Mouse (Mus musculus) forebrain, embryonic 10.5 days (tissue): ENCODE results near the gene Coa3. TPM values are rescaled to one million over a fixed set of nuclear protein-coding genes. Genes with fewer than 3 reads are reported as not detected.
A peak's percentile ranks its signal among the peaks of the same experiment; 100 is the strongest.

ENCODE experiments used
- DNase-seq: peaks from one replicate; pipeline ENCODE4 v3.0.0-alpha.2; 2017; ENCODE audit warnings: low spot score; ENCODE audit errors: extremely low spot score
- H3K27ac ChIP-seq: fragments of 300-500 bp; sonication (generic); 2 replicates; pipeline ENCODE4 v1.5.1; 2016; ENCODE audit warnings: mild to moderate bottlenecking
- H3K27me3 ChIP-seq: fragments of 300-500 bp; sonication (generic); 2 replicates; pipeline ENCODE4 v1.6.1; 2016; ENCODE audit warnings: mild to moderate bottlenecking; ENCODE audit not compliant: poor library complexity, severe bottlenecking
- H3K36me3 ChIP-seq: fragments of 300-500 bp; sonication (generic); replicated peaks from 2 replicates; pipeline ENCODE4 v1.6.1; 2016; ENCODE audit warnings: mild to moderate bottlenecking, moderate library complexity
- H3K4me1 ChIP-seq: fragments of 300-500 bp; sonication (generic); 2 replicates; pipeline ENCODE4 v1.6.1; 2016
- H3K4me3 ChIP-seq: fragments of 300-500 bp; sonication (generic); 2 replicates; pipeline ENCODE4 v1.5.1; 2016; ENCODE audit warnings: mild to moderate bottlenecking, moderate library complexity
- H3K9me3 ChIP-seq: fragments of 300-500 bp; sonication (generic); 2 replicates; pipeline ENCODE4 v1.6.1; 2016; ENCODE audit warnings: mild to moderate bottlenecking, moderate library complexity
- WGBS: fragments of 180-500 bp; shearing (Covaris S2); methylation state at CpG from one replicate; pipeline ENCODE4 v1.1.7; 2016; 5-methylcytosine and 5-hydroxymethylcytosine counted together
- polyA plus RNA-seq: library from polyadenylated mRNA; unstranded; fragments of >200 nt; fragmentation: Nextera tagmentation; extraction: Ambion mirVana; gene quantifications from 2 replicates; pipeline ENCODE4 v1.2.1, GENCODE M21; 2016

Coa3 gene
- polyA plus RNA-seq, 1 experiment from 2014 or later = 186 TPM

DNA sequence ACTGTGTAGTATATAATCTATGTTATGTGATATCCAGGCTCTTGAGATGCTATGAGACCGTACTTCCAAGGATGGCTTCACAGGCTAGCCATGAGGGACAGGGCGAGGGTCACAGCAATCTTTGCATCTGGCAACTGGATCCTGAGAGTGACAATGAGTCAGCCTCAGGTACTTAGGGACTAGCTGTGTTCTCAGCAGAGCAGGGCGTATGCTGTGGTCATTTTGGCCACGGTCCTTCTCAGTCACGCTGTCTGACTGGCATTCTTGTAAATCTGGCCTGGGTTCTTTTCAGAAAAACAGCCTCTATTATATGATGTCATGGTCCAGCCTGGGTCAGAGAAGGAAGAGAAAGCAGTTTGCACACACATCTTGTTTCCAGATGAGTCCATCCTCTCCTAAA is 42.1 kb downstream of the Coa3 start:
- no peaks in the 10 kb centered on the region for H3K27me3 ChIP-seq
- no peaks in the 10 kb centered on the region for H3K36me3 ChIP-seq
- 91% methylated on average over 5 of the region's 5 CpGs for WGBS
- H3K4me1 ChIP-seq = peaks cover 14% of the 10 kb centered on the region
- no peaks in the 10 kb centered on the region for H3K9me3 ChIP-seq
- DNase-seq = no peak
- H3K27ac ChIP-seq = no peak overlapping the region
- no peak overlapping the region for H3K4me3 ChIP-seq

- Histone ChIP-seq H3K9me3 (no peaks in the 10 kb centered on the region), H3K4me1 (peaks cover 28% of the 10 kb centered on the region), H3K27ac (no peak overlapping the region), H3K27me3 (no peaks in the 10 kb centered on the region), H3K36me3 (no peaks in the 10 kb centered on the region), H3K4me3 (no peak overlapping the region)
- DNase-seq = no peak
Measured at GRCm38 (mm10) chr11:101235429-101235828, 43.5 kb downstream of the Coa3 start.

DNA sequence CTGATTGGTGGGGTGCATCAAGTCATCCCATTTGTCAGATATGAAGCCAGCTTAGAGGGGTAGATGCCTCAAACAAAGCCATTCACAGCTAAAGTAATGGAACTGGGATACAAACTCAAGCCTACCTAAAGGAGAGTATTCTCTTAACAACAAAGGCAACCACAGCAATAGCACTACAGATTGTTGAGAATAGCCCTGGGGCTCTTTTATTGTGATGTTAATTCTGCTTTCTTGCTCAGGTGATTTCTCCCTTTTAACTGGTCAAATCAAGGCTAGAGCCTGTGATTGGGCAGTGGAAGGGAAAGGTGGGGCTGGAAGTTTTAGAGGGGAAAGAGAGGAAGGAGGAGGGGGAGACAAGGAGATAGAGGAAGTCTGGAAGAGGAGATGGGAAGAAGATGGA is 44.8 kb downstream of the Coa3 start:
- Histone ChIP-seq H3K9me3 (no peaks in the 10 kb centered on the region), H3K36me3 (no peaks in the 10 kb centered on the region), H3K27me3 (no peaks in the 10 kb centered on the region), H3K4me1 (peaks cover 41% of the 10 kb centered on the region), H3K4me3 (no peak overlapping the region), H3K27ac (no peak overlapping the region)
- DNase-seq = no peak

- no peak overlapping the region for H3K4me3 ChIP-seq
- no peaks in the 10 kb centered on the region for H3K9me3 ChIP-seq
- H3K27me3 ChIP-seq = no peaks in the 10 kb centered on the region
- DNase-seq = no peak
- WGBS = 92% methylated on average over 1 of the region's 1 CpGs
- H3K4me1 ChIP-seq = peaks cover 42% of the 10 kb centered on the region
- H3K36me3 ChIP-seq = no peaks in the 10 kb centered on the region
- no peak overlapping the region for H3K27ac ChIP-seq
Measured at GRCm38 (mm10) chr11:101233240-101233639, 45.7 kb downstream of the Coa3 start.

- H3K27ac ChIP-seq = peak overlapping the region; percentile 79
- H3K4me3 ChIP-seq = no peak overlapping the region
- no peaks in the 10 kb centered on the region for H3K9me3 ChIP-seq
- 63% methylated on average over 6 of the region's 6 CpGs for WGBS
- no peaks in the 10 kb centered on the region for H3K36me3 ChIP-seq
- no peak for DNase-seq
- H3K27me3 ChIP-seq = no peaks in the 10 kb centered on the region
- peaks cover 35% of the 10 kb centered on the region for H3K4me1 ChIP-seq
Measured at GRCm38 (mm10) chr11:101232010-101232839, 46.7 kb downstream of the Coa3 start.

DNA sequence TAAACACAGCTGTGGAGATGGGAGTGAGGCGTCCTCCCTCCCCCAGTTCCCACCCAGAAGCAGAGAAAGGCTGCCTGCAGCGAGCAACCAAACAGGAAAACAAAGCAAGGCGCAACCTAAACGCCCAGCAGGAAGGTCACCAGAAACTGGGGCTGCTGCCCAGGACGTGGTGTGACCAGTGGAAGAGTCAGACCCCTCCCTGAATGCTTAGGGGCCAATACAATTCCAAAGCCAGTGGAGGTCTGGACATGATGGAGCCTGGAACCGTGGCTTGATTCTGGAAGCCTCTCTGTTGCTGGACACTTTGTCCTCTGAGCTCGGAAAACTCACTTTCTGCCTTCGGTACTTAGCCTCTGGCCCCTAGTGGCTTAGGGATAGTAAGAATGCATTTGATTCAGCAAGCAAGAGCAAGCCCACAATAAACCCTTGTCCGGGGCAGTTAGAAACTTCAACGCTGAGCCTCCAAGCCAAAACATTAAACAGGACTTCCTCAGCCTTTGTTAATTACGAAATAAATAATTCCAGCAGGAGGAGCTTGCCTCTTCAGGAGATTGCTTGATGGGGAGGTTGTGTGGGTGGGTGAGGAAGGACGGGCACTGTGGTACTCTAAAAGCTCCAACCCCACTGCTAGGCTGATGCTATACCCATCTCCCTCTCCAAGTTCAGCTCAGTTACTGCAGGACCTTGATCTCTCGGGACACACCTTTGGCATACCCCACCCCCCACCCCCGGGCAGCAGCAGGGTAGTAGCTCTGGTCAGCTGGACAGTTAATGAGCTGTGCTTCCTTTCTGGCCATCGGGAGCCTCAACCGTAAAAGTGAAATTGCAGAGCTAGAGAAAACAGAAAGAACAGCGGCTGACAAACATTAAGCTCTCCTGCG is 47.7 kb downstream of the Coa3 start:
- peaks cover 39% of the 10 kb centered on the region for H3K4me1 ChIP-seq
- WGBS = 11% methylated on average over 18 of the region's 18 CpGs
- no peaks in the 10 kb centered on the region for H3K27me3 ChIP-seq
- H3K36me3 ChIP-seq = no peaks in the 10 kb centered on the region
- peak overlapping the region; percentile 79 for H3K27ac ChIP-seq
- H3K4me3 ChIP-seq = peak overlapping the region; percentile 0
- no peaks in the 10 kb centered on the region for H3K9me3 ChIP-seq
- no peak for DNase-seq

GRCm38 (mm10) chr11:101230526-101230925 is 48.4 kb downstream of the Coa3 start:
- Histone ChIP-seq H3K4me1 (peaks cover 46% of the 10 kb centered on the region), H3K27me3 (no peaks in the 10 kb centered on the region), H3K9me3 (no peaks in the 10 kb centered on the region), H3K4me3 (peak overlapping the region; percentile 0; the same call in 1 of the 2 replicates), H3K36me3 (no peaks in the 10 kb centered on the region), H3K27ac (peak overlapping the region; percentile 79)
- WGBS = 15% methylated on average over 5 of the region's 5 CpGs
- DNase-seq = no peak

DNA sequence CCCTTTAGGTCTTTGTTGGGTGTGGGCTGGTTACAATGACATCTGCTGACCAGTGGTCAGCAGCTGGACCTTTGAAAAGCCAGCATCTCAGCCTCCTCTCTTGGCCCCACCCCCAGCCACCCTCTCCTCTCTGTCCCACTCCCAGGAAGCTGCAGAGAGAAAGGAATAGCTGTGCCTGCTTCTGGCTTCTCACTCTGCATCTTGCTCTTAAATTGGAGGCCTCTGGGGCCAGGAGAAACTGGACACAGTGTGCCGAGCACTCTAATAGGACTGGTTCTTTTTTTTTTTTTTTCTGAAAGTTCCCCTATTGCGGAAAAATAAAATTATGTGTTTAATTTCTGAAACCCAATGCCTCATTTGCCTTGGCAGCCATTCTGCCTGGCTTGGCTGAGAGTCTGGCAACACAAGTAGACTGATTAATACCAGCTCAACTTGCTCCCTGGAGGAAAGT is 48.8 kb downstream of the Coa3 start:
- peaks cover 47% of the 10 kb centered on the region for H3K4me1 ChIP-seq
- DNase-seq = no peak
- H3K9me3 ChIP-seq = no peaks in the 10 kb centered on the region
- WGBS = 33% methylated on average over 2 of the region's 2 CpGs
- no peaks in the 10 kb centered on the region for H3K36me3 ChIP-seq
- no peak overlapping the region for H3K4me3 ChIP-seq
- H3K27ac ChIP-seq = peak overlapping the region; percentile 79
- no peaks in the 10 kb centered on the region for H3K27me3 ChIP-seq

DNA sequence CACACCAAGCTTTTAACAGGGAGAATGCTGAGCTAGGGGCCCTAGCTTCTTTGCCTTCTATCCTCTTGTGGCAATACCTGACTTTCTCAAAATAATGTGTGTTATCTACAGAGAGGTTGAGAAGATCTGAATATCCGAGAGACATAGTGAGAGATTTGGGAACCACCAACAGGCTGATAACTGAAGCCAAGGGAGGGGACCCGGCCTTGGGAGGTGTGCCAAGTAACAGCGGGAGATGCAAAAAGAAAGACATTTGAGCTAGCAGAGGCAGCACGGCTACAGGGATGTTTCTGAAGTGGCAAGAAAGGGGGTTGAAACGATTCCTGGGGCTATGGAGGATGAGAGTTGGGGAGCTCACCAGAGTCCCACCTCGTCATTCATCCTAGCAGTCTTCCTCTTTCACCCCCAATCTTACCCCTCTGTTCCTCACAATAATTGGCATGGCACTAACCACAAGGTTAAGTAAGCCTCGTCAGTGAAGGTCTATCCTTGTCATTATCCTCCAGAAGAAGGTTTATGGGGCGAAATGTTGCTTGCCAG is 49.5 kb downstream of the Coa3 start:
- Histone ChIP-seq H3K4me3 (no peak overlapping the region), H3K4me1 (peaks cover 47% of the 10 kb centered on the region), H3K27ac (peak overlapping the region; percentile 79), H3K27me3 (no peaks in the 10 kb centered on the region), H3K36me3 (no peaks in the 10 kb centered on the region), H3K9me3 (no peaks in the 10 kb centered on the region)
- no peak for DNase-seq
- WGBS = 33% methylated on average over 8 of the region's 8 CpGs

Other genes starting within 250 kb of the Coa3 start
- gene Naglu, start 209.1 kb downstream of the Coa3 start, polyA plus RNA-seq = 8.2 and 9.3 TPM in 2 replicates
- gene Hsd17b1, start 200.7 kb downstream of the Coa3 start, polyA plus RNA-seq = 0.10 and 0.11 TPM in 2 replicates
- gene Coasy, start 196.5 kb downstream of the Coa3 start, polyA plus RNA-seq = 51.4 and 53.3 TPM in 2 replicates
- gene Mlx, start 191.8 kb downstream of the Coa3 start, polyA plus RNA-seq = 37.3 and 41.1 TPM in 2 replicates
- gene Psmc3ip, start 183.7 kb downstream of the Coa3 start, polyA plus RNA-seq = 78.1 and 96.4 TPM in 2 replicates
- gene Retreg3, start 159.2 kb downstream of the Coa3 start, polyA plus RNA-seq = 14.6 and 15.5 TPM in 2 replicates
- gene Tubg1, start 159.2 kb downstream of the Coa3 start, polyA plus RNA-seq = 143 and 145 TPM in 2 replicates
- 2.3 and 2.7 TPM in 2 replicates for gene Tubg2, start 123.2 kb downstream of the Coa3 start, polyA plus RNA-seq
- gene Cntnap1, start 108.6 kb downstream of the Coa3 start, polyA plus RNA-seq = 0.12 and 0.16 TPM in 2 replicates
- 3.5 and 4.8 TPM in 2 replicates for gene Plekhh3, start 107.8 kb downstream of the Coa3 start, polyA plus RNA-seq
- gene Ccr10, start 103.7 kb downstream of the Coa3 start, polyA plus RNA-seq = not detected in 2 replicates
- gene Ezh1, start 52.7 kb downstream of the Coa3 start, polyA plus RNA-seq = 9.9 and 10.2 TPM in 2 replicates
- gene Ramp2, start 33.1 kb downstream of the Coa3 start, polyA plus RNA-seq = 54.8 and 57.3 TPM in 2 replicates
- gene Vps25, start 25.4 kb downstream of the Coa3 start, polyA plus RNA-seq = 128 and 129 TPM in 2 replicates
- 5.4 and 6.4 TPM in 2 replicates for gene Wnk4, start 18.5 kb downstream of the Coa3 start, polyA plus RNA-seq
- gene Cntd1, start 102 bp downstream of the Coa3 start, polyA plus RNA-seq = 0.77 and 1.0 TPM in 2 replicates
- gene Becn1, start 23.2 kb upstream of the Coa3 start, polyA plus RNA-seq = 144 and 154 TPM in 2 replicates
- gene Psme3, start 37.1 kb upstream of the Coa3 start, polyA plus RNA-seq = 207 and 217 TPM in 2 replicates
- gene Aoc2, start 45.9 kb upstream of the Coa3 start, polyA plus RNA-seq = 2.1 and 2.5 TPM in 2 replicates
- not detected in 2 replicates for gene Aoc3, start 51.5 kb upstream of the Coa3 start, polyA plus RNA-seq
- gene G6pc, start 88.4 kb upstream of the Coa3 start, polyA plus RNA-seq = not detected in 2 replicates
- 109 and 115 TPM in 2 replicates for gene Aarsd1, start 138.5 kb upstream of the Coa3 start, polyA plus RNA-seq
- 10.9 and 11.6 TPM in 2 replicates for gene Gm27029, start 145.7 kb upstream of the Coa3 start, polyA plus RNA-seq
- gene Rundc1, start 146.0 kb upstream of the Coa3 start, polyA plus RNA-seq = 20.9 and 21.4 TPM in 2 replicates
- 2.3 and 3.8 TPM in 2 replicates for gene Ptges3l, start 146.2 kb upstream of the Coa3 start, polyA plus RNA-seq
- gene Rpl27, start 163.2 kb upstream of the Coa3 start, polyA plus RNA-seq = 499 and 505 TPM in 2 replicates
- 3.3 and 3.4 TPM in 2 replicates for gene Ifi35, start 169.3 kb upstream of the Coa3 start, polyA plus RNA-seq
- gene Rnd2, start 185.9 kb upstream of the Coa3 start, polyA plus RNA-seq = 28.1 and 36.9 TPM in 2 replicates
- gene Vat1, start 187.1 kb upstream of the Coa3 start, polyA plus RNA-seq = 24.9 and 28.5 TPM in 2 replicates